Mouse (Mus musculus) E14TG2a.4 (cell line): ENCODE measurements around the gene Tedc2.

ENCODE experiments used
- CTCF ChIP-seq: conservative IDR thresholded peaks from 2 replicates; pipeline ENCODE4 v1.5.1; 2014; ENCODE audit warnings: low read length
- NANOG ChIP-seq: IDR thresholded peaks from 2 replicates; pipeline ENCODE4 v1.6.1; 2014; ENCODE audit warnings: borderline replicate concordance, low read length, mixed read lengths
- POU5F1 ChIP-seq: IDR thresholded peaks from 2 replicates; pipeline ENCODE4 v1.6.1; 2014; ENCODE audit warnings: low read length, borderline replicate concordance

- TF ChIP-seq CTCF (no peak), POU5F1 (no peak), NANOG (no peak)
Measured at GRCm38 (mm10) chr17:24205284-24205888, 15.3 kb downstream of the Tedc2 start, which contains the start of gene Tbc1d24.
